Mouse (Mus musculus) large intestine, adult 2 months (tissue): Measurements from ENCODE around the gene Olfr1348. TPM values are rescaled to one million over a fixed set of nuclear protein-coding genes. Genes with fewer than 3 reads are reported as not detected.
"Not testable (repeated sequence)": the region's sequence is repeated elsewhere in the genome, so short reads cannot be mapped to it uniquely, and the experiment has no call there.

Experiments
- DNase-seq: peaks from one replicate; pipeline ENCODE4 v3.0.0-alpha.2; 2012; ENCODE audit warnings: low read depth, low spot score
- WGBS: fragments of 180-500 bp; shearing (Covaris S2); methylation state at CpG from one replicate; pipeline ENCODE4 v1.1.7; 2018; 5-methylcytosine and 5-hydroxymethylcytosine counted together
- polyA plus RNA-seq: library from polyadenylated mRNA; depleted of rRNA; stranded (reverse); fragments of >200 nt; gene quantifications from 2 replicates; pipeline ENCODE4 v1.2.3, GENCODE M21; 2012; rRNA removed

Gene Olfr1348
- not detected in 2 replicates for polyA plus RNA-seq

- 94% methylated on average over 1 of the region's 1 CpGs for WGBS
- no peak for DNase-seq
These were observed at the start of gene Olfr1348 for GRCm38 (mm10) chr7:6508648-6509047. TSS of gene Olfr1348 (minus strand) at chr7:6508748.

- DNase-seq: no peak
- WGBS: 69% methylated on average over 5 of the region's 5 CpGs
These were observed 17.6 kb upstream of the Olfr1348 start for GRCm38 (mm10) chr7:6526141-6526540.

GRCm38 (mm10) chr7:6525001-6525400 lies 16.5 kb upstream of the Olfr1348 start:
- WGBS: 56% methylated on average over 3 of the region's 3 CpGs
- DNase-seq: no peak

GRCm38 (mm10) chr7:6522850-6523249 lies 14.3 kb upstream of the Olfr1348 start, which contains the start of gene Olfr1349:
TSS of gene Olfr1349 (minus strand) at chr7:6522950.
- 87% methylated on average over 5 of the region's 5 CpGs for WGBS
- DNase-seq: no peak

- DNase-seq: no peak
- WGBS: 20% methylated on average over 1 of the region's 1 CpGs
These were observed 13.1 kb upstream of the Olfr1348 start for GRCm38 (mm10) chr7:6521666-6522065.

- WGBS: 29% methylated on average over 1 of the region's 1 CpGs
- DNase-seq: no peak
These were observed 8.9 kb downstream of the Olfr1348 start, which contains the start of gene Olfr1347 for GRCm38 (mm10) chr7:6499655-6500054. TSS of gene Olfr1347 (minus strand) at chr7:6499755.

- DNase-seq: no peak
- 9% methylated on average over 2 of the region's 2 CpGs for WGBS
These were observed 21.7 kb downstream of the Olfr1348 start, which contains the start of gene Olfr5 for GRCm38 (mm10) chr7:6486841-6487240. TSS of gene Olfr5 (minus strand) at chr7:6486941.

GRCm38 (mm10) chr7:6477633-6478032 lies 30.9 kb downstream of the Olfr1348 start:
- not testable (repeated sequence) for DNase-seq
- WGBS: 42% methylated on average over 2 of the region's 2 CpGs

- no peak for DNase-seq
These were observed 41.6 kb downstream of the Olfr1348 start, which contains the start of gene Olfr1346 for GRCm38 (mm10) chr7:6466951-6467350. TSS of gene Olfr1346 (plus strand) at chr7:6467101.

GRCm38 (mm10) chr7:6456399-6456798 lies 52.1 kb downstream of the Olfr1348 start:
- DNase-seq: no peak
- whole genome bisulfite sequencing: 39% methylated on average over 3 of the region's 3 CpGs

GRCm38 (mm10) chr7:6455868-6456267 lies 52.7 kb downstream of the Olfr1348 start, which contains the start of gene Olfr1336:
TSS of gene Olfr1336 (plus strand) at chr7:6456168.
- no peak for DNase-seq

Other genes starting within 250 kb of the Olfr1348 start
- 0.19 and 0.31 TPM in 2 replicates for gene Zfp667, start 222.2 kb downstream of the Olfr1348 start, polyA plus RNA-seq
- gene Zfp583, start 177.5 kb downstream of the Olfr1348 start, polyA plus RNA-seq: 0.09 and 0.12 TPM in 2 replicates
- 0.07 TPM in 1 of 2 replicates, not detected in the other for gene Gm3854, start 165.0 kb downstream of the Olfr1348 start, polyA plus RNA-seq
- gene Zfp78, start 145.5 kb downstream of the Olfr1348 start, polyA plus RNA-seq: 0.10 and 0.23 TPM in 2 replicates
- 0.60 and 0.86 TPM in 2 replicates for gene Zfp28, start 125.5 kb downstream of the Olfr1348 start, polyA plus RNA-seq
- not detected in 2 replicates for gene Smim17, start 110.0 kb downstream of the Olfr1348 start, polyA plus RNA-seq
- gene Gm20715, start 98.5 kb downstream of the Olfr1348 start, polyA plus RNA-seq: not detected in 2 replicates
- not detected in 2 replicates for gene Olfr1344, start 70.1 kb downstream of the Olfr1348 start, polyA plus RNA-seq
- gene Olfr1336, start 52.6 kb downstream of the Olfr1348 start, polyA plus RNA-seq: not detected in 2 replicates
- gene Olfr1346, start 41.6 kb downstream of the Olfr1348 start, polyA plus RNA-seq: not detected in 2 replicates
- not detected in 2 replicates for gene Olfr5, start 21.8 kb downstream of the Olfr1348 start, polyA plus RNA-seq
- not detected in 2 replicates for gene Olfr1347, start 9.0 kb downstream of the Olfr1348 start, polyA plus RNA-seq
- gene Olfr1349, start 14.2 kb upstream of the Olfr1348 start, polyA plus RNA-seq: not detected in 2 replicates
- gene Olfr1350, start 56.1 kb upstream of the Olfr1348 start, polyA plus RNA-seq: not detected in 2 replicates
- gene Zim1, start 187.7 kb upstream of the Olfr1348 start, polyA plus RNA-seq: 0.05 and 0.21 TPM in 2 replicates
- 0.68 and 1.6 TPM in 2 replicates for gene Peg3, start 221.7 kb upstream of the Olfr1348 start, polyA plus RNA-seq
- gene Usp29, start 221.8 kb upstream of the Olfr1348 start, polyA plus RNA-seq: 0.16 and 0.21 TPM in 2 replicates